Comparison of ENCODE assay signal across 25 mouse cellular contexts in the genomic region with DNA sequence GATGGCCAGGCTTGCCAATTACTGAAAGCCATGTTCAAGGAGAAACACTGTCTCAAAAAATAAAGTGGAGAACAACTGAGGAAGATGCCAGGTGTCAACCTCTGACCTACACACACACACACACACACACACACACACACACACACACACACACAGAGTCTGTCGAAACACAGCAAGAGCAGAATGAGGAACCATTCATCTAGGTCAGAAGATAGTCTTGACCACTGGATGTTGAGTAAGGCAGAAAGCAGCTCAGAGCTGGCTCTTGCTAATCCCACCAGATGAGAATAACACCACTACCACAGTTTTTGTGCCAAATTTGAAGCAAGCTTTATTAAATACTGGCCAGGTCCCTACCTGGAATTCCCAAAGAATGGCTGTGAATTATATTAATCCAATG. TPM values are rescaled to one million over a fixed set of nuclear protein-coding genes. Genes with fewer than 3 reads are reported as not detected.
DNase-seq lines count a peak whose midpoint lies in the region; ATAC-seq lines count a peak whose summit lies in the region.
"Had no signal": no experiment of that assay in that cellular context is flagged by ENCODE, and none has a peak within 500 bp of the region (broad histone marks: within the 10 kb centered on the region; RNA-seq: fewer than 3 reads in every experiment).

No protein-coding gene starts in this region.

- H3K9me3 ChIP-seq in midbrain, embryonic 15.5 days: no peaks in the 10 kb centered on the region
- H3K9me3 ChIP-seq: hindbrain, embryonic 10.5 days; hindbrain, embryonic 13.5 days had no signal

- H3K9ac ChIP-seq in midbrain, embryonic 15.5 days: no peak overlapping the region
- H3K9ac ChIP-seq: forebrain, postnatal 0 days; hindbrain, embryonic 13.5 days had no signal

- H3K4me1 ChIP-seq in midbrain, embryonic 15.5 days: no peaks in the 10 kb centered on the region
- H3K4me1 ChIP-seq: hindbrain, embryonic 10.5 days; hindbrain, embryonic 13.5 days had no signal

- H3K4me2 ChIP-seq in midbrain, embryonic 15.5 days: no peak overlapping the region
- H3K4me2 ChIP-seq: heart, embryonic 11.5 days; hindbrain, embryonic 13.5 days had no signal

- H3K36me3 ChIP-seq in midbrain, embryonic 15.5 days (replicated peaks): no peaks in the 10 kb centered on the region
- H3K36me3 ChIP-seq: G1E; hindbrain, embryonic 10.5 days; hindbrain, embryonic 13.5 days had no signal

- H3K4me3 ChIP-seq in midbrain, embryonic 15.5 days: no peak overlapping the region
- H3K4me3 ChIP-seq: heart, adult 2 months; hindbrain, embryonic 10.5 days; hindbrain, embryonic 13.5 days had no signal

- no peak overlapping the region for H3K27ac ChIP-seq in midbrain, embryonic 15.5 days
- H3K27ac ChIP-seq: heart, adult 2 months; hindbrain, embryonic 10.5 days; hindbrain, embryonic 13.5 days had no signal

- ATAC-seq in common myeloid progenitor, adult 5-6 weeks (replicated peaks; ENCODE audit: low read depth, poor library complexity, severe bottlenecking): peak; percentile 68
- peak; percentile 97 for ATAC-seq in megakaryocyte, adult 5-6 weeks (ENCODE audit: poor library complexity, severe bottlenecking)
- ATAC-seq in neutrophil, adult 5-6 weeks (ENCODE audit: extremely low read depth, insufficient number of reproducible peaks, low FRiP score, poor library complexity, severe bottlenecking): peak; percentile 82
- no peak for ATAC-seq in midbrain, embryonic 15.5 days (replicated peaks)
- ATAC-seq: forebrain, embryonic 14.5 days; forebrain, postnatal 0 days; hindbrain, embryonic 16.5 days; Patski had no signal

- no peaks in the 10 kb centered on the region for H3K27me3 ChIP-seq in midbrain, embryonic 15.5 days (replicated peaks)
- H3K27me3 ChIP-seq: hindbrain, embryonic 13.5 days had no signal

- DNase-seq in lung, postnatal 36 days: peak; percentile 13
- no peak for DNase-seq in lung, postnatal 14 days
- DNase-seq in embryo, embryonic 10.5 days (ENCODE audit: low spot score): no peak
- no peak for DNase-seq in adrenal gland, adult (ENCODE audit: inconsistent age in 2 of 2, low spot score in 1 of 2)
- DNase-seq: adrenal gland, adult 2 months; adrenal gland, postnatal 14 days; B cell, adult 2 months; cerebellum, adult 11 months; cerebellum, adult 2 months; cerebellum, adult 9-11 months; cerebellum, postnatal 25 days; forebrain, postnatal 0 days; gastrocnemius, postnatal 25 days; heart, adult 2 months had no signal

- 100% methylated on average over 1 of the region's 1 CpGs for WGBS in midbrain, embryonic 15.5 days

RNA-seq across cellular contexts. Expression of gene Dhrs4, which starts 45.5 kb away (rescaled TPM):
- 77.1 and 95.0 TPM in 2 replicates for total RNA-seq in common myeloid progenitor, adult 5-6 weeks (2017)
- 31.2 and 34.4 TPM in 2 replicates for total RNA-seq in megakaryocyte, adult 5-6 weeks (2015)
- 43.1 and 47.6 TPM in 2 replicates for total RNA-seq in megakaryocyte, adult 5-6 weeks (2017)
- 22.9 and 24.1 TPM in 2 replicates for total RNA-seq in neutrophil, adult 5-6 weeks (2017)
- 20.8 and 21.6 TPM in 2 replicates for polyA plus RNA-seq in midbrain, embryonic 15.5 days (2015; fragmentation: Nextera tagmentation; extraction: Ambion mirVana)

RNA-seq across cellular contexts. Expression of gene Carmil3, which starts 57.4 kb away (rescaled TPM):
- total RNA-seq in common myeloid progenitor, adult 5-6 weeks (2017): 0.15 and 2.1 TPM in 2 replicates
- 0.16 and 1.5 TPM in 2 replicates for total RNA-seq in megakaryocyte, adult 5-6 weeks (2015)
- total RNA-seq in megakaryocyte, adult 5-6 weeks (2017): 0.15 TPM in 1 of 2 replicates, not detected in the other
- 0.74 TPM in 1 of 2 replicates, not detected in the other for total RNA-seq in neutrophil, adult 5-6 weeks (2017)
- 32.4 and 36.1 TPM in 2 replicates for polyA plus RNA-seq in midbrain, embryonic 15.5 days (2015; fragmentation: Nextera tagmentation; extraction: Ambion mirVana)
